Mouse (Mus musculus) layer of hippocampus, adult 11-12 months (tissue): ENCODE data around the gene Dyrk3.
A peak's percentile ranks its signal among the peaks of the same experiment; 100 is the strongest.

Experiments used
- DNase-seq: peaks from one replicate; pipeline ENCODE4 v3.0.0; 2022; ENCODE audit warnings: low spot score

Gene Dyrk3

DNA sequence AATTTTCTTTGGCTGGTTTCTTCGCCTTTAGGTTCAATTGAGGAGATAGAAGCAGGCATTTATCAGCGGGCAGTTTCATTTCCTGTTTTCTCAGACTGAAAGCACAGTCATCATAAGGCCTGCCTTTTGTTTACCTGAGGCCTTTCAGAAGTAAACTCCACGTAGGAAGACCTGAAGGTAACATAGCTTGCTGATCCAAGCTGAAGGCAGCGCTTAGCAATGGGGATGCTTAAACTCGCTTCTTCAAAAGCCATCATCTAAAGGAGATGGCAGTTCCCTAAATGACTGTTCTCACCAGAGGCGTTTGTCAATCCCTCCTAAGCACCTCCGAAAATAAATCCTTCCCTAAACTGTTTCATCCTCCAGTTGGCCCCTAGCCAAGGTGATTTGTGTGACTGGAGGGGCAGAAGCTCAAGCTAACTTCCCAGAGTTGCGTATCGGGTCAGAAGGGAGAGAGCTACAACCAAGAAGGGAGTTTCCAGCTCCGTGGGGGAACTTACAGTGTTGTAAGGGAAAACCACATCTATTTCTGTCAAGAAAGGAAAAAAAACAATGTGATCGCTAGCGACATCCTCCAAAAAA lies 27.5 kb downstream of the Dyrk3 start:
- peak; percentile 60 for DNase-seq

DNA sequence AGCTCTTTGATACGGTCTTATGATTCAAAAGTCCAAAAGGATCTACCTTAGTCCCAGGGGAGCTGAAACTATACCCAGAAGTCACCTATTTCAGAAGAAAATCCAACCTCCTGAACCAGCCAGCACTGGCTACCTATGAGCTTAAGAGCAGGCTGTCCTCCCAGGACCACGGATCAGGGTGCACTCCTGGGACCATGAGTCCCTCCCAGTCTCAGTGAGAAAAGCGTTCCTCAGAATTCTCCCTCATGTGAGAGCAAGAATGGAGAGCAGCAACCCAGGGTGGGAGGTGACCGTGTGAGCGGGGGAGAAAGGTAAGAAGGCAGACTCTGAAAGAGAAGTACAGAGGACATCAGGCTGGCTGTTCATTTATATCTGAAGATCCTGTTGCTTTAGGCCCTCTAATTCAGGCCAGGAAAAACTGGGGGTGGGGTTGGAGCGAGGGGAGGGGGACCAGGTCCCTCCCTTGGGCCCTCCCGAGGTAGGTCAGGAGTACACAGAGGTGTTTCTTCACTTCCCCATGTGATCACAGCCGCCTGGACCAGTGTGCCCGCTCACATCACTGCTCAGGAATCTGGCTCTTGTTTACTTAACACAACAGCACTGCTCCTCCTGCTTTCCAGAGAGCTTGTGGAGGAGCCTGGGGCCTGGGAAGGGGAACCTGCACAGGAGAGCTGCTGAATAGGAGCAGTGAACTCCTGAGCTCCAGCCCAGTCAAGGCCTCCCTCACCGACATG lies 30.4 kb downstream of the Dyrk3 start:
- no peak for DNase-seq

GRCm38 (mm10) chr1:131103776-131104424 lies 34.2 kb downstream of the Dyrk3 start:
- no peak for DNase-seq

GRCm38 (mm10) chr1:131100808-131101207 lies 37.3 kb downstream of the Dyrk3 start:
- no peak for DNase-seq

GRCm38 (mm10) chr1:131097700-131098094 lies 40.4 kb downstream of the Dyrk3 start, which contains the start of gene Mapkapk2:
Mapkapk2 (minus strand) TSS chr1:131097826.
- DNase-seq, result peak; percentile 90

- DNase-seq, result peak; percentile 48
Observed at GRCm38 (mm10) chr1:131096803-131097699, 41.1 kb downstream of the Dyrk3 start.

GRCm38 (mm10) chr1:131096132-131096695 lies 41.9 kb downstream of the Dyrk3 start:
- no peak for DNase-seq

DNA sequence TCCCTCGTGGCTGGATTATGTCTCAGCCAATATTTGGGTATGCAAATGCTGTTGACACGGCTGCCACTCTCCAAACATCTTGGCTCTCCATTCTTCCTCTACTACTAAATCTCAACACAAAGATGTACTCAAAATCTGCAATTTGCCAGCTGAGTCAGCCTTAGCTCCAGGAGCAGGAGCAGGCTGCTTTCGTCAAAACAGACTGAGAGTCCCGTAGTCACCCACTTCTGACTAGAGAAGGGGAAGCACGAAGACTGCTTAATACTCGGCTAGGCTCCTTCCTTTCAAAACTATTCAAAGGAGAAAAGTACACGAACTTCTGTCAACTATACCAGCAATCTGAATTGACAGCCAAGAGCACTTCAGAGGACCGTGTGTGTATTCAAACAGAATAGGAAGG lies 42.6 kb downstream of the Dyrk3 start:
- DNase-seq, result no peak

GRCm38 (mm10) chr1:131093889-131094288 lies 44.3 kb downstream of the Dyrk3 start:
- no peak for DNase-seq

DNA sequence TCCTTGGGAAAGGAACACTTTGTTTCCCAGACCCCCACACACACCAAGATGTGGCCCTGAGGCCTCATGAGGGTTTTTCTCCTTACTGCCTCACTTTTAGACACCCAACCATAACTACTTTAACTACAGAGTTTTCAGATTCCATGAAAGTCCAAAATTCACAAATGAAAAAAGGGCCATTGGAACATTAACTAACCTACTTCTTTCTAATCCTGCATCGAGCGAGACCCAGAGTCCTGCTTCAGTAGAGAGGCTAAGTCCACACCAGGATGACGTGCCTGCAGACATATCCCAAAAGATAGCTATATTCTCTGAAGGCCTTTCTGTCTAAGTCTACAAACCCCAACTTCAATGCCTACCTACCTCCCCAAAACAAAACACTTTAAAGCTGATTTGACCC lies 45.3 kb downstream of the Dyrk3 start:
- no peak for DNase-seq

DNA sequence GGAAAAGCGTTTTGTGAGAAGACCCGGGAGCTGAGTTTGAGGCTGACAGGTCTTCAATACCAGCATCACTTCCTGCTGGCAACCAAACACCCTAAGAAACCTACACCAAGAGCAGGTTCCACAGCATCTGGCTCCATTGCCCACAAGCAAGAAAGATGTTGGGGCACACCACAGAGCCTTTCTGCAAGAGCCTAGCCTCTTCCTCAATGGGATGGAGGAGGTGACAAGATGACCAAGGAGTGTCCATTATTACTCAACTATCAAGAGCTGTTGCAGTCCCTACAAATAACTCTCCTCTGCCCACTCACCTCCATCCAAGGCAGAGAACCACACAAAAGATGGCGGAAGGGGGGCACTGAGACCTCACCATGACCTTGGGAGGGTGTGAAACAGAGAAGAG lies 46.0 kb downstream of the Dyrk3 start:
- DNase-seq, result no peak

DNA sequence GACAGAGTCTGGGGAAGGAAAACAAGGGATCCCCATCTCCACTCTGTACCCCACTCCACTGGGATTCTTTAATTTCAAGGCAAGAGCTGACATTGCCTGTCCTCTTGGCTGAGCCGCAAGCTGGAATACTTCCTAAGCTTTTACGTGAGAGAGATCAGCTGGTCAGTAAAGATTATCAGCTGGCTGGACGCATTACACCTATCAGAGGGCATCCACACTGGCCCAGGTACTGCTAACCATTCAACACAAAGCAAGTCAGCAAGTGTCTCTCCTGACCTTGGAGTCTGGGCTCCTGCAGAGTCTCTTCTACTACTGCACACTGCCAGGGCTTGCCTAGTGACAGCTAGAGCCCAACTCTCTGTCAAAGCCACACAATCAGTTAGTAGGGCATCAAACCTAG lies 46.7 kb downstream of the Dyrk3 start:
- no peak for DNase-seq

- DNase-seq, result no peak
Observed at GRCm38 (mm10) chr1:131090877-131091276, 47.3 kb downstream of the Dyrk3 start.

DNA sequence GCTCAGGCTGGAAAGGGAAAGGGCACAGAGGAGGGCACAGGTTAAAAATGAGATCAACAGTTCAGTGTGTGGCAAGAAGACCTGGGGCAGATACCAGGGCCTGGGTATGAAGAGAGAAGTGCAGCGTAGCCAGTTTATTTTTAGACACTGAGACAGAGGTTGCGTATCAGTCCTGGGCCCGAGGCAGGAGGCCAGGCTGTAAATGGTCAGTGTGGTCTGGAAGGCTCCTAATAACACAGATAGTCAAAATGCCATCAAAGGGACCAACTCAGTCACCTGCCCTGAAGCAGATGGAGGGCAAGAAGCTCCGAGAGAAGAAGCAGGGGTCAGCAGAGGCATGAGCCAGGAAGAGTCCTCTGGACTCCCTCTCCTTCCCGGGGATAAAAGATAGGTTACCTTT lies 47.9 kb downstream of the Dyrk3 start:
- no peak for DNase-seq

- DNase-seq, result no peak
Observed at GRCm38 (mm10) chr1:131089525-131090127, 48.5 kb downstream of the Dyrk3 start.

DNA sequence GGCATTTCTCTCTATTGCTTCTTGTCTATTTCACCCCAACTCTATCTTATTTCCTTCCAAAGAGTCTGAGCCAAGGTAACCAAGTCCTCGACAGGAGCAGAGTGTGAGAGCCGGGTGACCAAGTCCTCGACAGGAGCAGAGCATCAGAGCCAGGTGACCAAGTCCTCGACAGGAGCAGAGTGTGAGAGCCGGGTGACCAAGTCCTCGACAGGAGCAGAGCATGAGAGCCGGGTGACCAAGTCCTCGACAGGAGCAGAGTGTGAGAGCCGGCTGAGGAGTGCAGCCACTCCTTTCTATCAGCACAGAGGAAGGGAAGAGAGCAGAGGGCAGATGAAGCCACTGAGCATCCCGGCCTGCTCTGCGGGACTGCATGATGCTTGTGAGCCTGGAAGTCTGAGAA lies 49.6 kb downstream of the Dyrk3 start:
- DNase-seq, result no peak

- DNase-seq, result no peak
Observed at GRCm38 (mm10) chr1:131086907-131087306, 51.2 kb downstream of the Dyrk3 start.

- DNase-seq, result no peak
Observed at GRCm38 (mm10) chr1:131085957-131086739, 52.0 kb downstream of the Dyrk3 start.

GRCm38 (mm10) chr1:131085272-131085671 lies 52.9 kb downstream of the Dyrk3 start:
- DNase-seq, result no peak

DNA sequence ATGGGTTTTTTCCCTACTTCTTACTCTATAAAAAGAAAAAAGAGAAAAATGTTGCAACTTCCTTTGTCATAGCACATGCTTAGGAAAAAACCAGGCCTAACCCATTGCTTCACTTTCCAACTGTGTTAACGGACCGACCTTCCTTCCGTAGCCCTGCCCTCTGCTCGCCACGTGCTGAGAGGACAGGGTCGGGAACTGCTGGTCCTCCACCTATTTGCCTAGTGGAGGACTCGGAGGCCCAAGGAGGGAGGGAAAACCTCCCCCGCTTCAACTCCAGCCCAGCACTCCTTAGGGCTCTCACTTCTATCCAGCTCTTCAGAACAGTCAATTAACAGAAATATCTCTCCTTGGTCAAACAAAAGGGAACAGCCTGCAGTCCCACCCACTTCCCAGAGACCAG lies 53.9 kb downstream of the Dyrk3 start:
- DNase-seq, result no peak

GRCm38 (mm10) chr1:131083609-131084008 lies 54.5 kb downstream of the Dyrk3 start:
- DNase-seq, result no peak
